Mouse (Mus musculus) lung, postnatal 25 days (tissue): ENCODE results near the gene Igsf8.

ENCODE experiments used
- DNase-seq: peaks from one replicate; pipeline ENCODE4 v3.0.0; 2022; ENCODE audit warnings: low spot score

Igsf8 gene

DNA sequence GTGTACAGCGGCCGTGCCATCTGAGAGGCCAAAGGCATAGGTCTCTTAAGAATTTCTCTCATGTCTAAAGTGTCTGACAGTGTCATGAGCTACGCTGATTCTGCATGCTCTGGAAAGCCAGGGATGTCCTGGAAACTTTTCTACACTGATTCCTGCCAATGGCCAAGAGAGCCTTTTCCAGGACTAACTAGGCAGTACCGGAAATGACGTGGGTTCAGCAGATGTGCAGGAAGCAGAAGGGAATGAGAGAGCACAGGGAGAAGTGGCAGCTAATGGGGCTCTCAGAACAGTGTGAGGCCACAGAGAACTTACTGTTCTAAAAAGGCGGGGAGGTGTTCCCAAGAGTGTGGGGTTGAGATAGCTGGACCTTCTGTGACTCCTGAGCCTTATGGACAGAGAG, 11.9 kb downstream of the Igsf8 start:
- peak; percentile 12 for DNase-seq

- DNase-seq = no peak
These were observed 12.7 kb downstream of the Igsf8 start for GRCm38 (mm10) chr1:172274116-172274515.

DNA sequence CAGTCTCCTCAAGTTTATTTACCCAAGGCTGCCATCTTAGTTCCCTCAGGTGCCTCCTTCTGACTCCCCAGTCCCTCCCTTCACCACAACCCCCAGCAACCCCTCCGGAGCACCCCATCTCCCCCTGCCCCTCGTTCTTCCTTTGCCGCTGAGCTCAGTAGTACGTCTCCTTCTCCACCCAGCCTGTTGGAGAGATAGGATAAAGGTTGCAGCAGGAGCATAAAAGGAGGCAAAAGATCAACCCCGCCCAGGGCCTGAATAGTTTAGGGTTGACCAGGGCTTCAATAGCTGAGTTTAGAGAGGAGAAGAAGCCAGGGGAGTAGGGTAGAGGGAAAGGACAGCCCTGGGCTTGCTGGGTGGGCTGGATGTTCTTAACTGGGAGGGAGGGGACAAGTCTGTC, 13.1 kb downstream of the Igsf8 start:
- no peak for DNase-seq

- peak; percentile 35 for DNase-seq
These were observed 15.7 kb downstream of the Igsf8 start for GRCm38 (mm10) chr1:172277172-172277571.

GRCm38 (mm10) chr1:172278328-172278727, 16.9 kb downstream of the Igsf8 start:
- DNase-seq = no peak

DNA sequence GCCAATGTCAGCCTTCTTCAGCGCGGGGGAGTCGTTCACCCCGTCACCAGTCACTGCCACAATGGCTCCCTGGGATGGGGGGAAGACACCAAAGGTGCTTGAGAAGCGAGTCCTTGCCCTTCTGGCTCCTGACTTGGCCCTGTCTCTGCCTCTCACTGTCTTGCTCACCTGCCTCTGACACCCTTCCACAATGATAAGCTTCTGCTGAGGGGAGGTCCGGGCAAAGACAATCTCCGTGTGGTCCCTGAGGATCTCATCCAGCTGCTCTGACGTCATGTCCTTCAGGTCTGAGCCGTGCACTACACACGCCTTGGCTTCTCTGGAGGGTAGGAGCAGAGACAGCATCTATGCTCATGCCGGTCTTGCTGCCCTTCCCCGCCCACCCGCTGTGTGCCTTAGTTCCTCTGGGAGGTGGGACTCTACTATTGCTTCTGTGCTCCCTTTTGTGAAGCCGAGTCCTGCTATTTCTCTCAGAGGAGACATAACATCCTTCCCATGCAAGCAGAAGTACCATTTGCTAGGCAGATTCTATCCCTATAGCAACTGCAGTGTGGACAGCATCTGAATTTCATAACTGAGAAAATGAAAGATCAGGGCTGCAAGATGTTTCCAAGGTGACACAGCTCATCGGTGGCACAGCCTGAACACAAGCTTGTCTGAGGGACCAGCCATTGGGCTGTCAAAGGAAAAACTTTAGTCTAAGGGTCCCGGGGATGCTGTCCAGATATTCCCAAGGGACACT, 18.5 kb downstream of the Igsf8 start:
- no peak for DNase-seq

GRCm38 (mm10) chr1:172281522-172282254, 20.2 kb downstream of the Igsf8 start:
- peak; percentile 27 for DNase-seq

DNA sequence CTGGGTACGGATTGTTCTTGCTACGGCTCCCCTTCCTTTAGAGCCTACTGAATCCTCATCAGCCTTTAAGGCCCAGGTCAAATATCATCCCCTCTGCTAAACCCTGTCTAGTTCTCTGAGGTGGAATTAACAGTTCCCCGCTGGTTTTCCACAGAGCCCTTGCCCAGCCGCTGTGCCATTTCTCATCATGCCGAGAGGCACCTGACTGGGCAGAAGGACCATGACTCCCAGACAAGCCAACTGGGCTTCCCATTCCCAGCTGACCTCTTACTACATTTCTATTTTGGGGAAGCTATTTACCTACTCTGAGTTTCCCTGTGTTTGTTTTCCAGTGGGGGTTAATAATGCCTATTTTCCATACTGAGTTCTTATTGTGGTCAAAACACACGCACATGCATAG, 21.6 kb downstream of the Igsf8 start:
- DNase-seq = no peak

- no peak for DNase-seq
These were observed 22.8 kb downstream of the Igsf8 start for GRCm38 (mm10) chr1:172284221-172284620.

- no peak for DNase-seq
These were observed 25.3 kb downstream of the Igsf8 start for GRCm38 (mm10) chr1:172286740-172287139.

- DNase-seq = no peak
These were observed 27.6 kb downstream of the Igsf8 start for GRCm38 (mm10) chr1:172288900-172289616.

DNA sequence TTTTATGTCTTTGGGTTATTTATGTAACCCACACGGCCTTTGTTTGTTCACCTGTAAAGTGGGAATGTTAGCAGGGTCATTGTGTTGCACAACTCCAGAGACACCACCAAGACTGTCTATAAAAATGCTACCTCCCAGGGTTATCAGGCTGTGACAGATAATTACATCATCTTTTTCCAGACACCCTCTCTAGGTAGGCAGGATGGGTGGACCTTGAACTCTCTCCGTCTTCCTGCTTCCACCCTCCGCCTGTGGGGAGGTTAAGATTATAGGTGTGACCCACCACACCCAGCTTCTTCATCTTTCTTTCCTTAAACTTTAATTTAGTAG, 28.1 kb downstream of the Igsf8 start:
- no peak for DNase-seq

DNA sequence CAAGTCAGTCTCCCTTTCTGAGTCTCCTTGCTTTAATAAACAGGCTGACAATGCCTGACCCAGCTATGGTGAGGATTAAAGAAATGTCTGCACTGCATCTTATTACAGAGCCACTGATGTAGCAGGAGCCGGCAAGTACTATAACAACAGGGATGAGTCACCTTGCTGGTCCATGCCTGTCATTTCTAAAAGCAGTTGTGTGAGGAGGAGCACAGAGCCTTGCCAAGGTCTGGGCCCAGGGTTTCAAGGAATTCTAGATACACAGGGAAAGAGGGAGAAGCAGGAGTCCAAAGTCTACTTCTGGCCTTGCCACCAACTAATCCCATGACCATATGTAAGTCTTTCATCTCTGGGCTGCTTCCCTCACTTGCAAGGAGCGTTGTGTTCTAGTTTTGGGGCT, 31.4 kb downstream of the Igsf8 start:
- DNase-seq = no peak

GRCm38 (mm10) chr1:172293449-172293848, 32.0 kb downstream of the Igsf8 start:
- no peak for DNase-seq

- DNase-seq = no peak
These were observed 34.3 kb downstream of the Igsf8 start for GRCm38 (mm10) chr1:172295751-172296197.

DNA sequence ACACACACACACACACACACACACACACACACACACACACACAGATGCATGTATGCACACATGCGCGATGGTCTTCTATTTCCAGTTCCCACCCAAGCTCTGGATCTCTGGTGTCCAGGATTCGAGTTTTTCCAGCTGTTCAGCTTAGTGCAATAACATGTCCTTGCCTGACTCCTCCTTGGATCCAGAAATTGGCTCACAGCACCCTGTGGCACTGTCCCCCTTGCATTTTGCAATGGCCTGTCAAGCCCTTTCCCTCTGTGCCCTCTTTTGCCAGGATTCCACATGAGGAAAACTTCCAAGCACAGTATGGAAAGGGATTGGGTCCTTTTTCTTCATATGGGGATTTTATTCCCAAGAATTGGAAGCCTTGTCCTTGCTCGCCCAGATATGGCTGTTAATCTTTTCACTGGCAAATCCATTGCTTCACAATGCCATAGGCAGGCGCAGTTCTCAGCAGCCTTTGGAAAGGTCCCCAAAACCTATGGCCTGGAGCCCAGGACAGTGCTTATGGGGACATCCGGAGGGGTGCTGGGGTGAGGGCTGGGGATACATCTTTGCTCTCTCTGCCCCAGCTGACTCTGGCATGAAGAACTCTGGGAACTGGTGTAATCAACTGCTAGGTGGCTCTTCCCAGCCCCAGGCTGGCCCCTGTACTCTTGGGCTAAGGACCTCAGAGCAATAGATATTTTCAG, 35.5 kb downstream of the Igsf8 start:
- peak; percentile 43 for DNase-seq

GRCm38 (mm10) chr1:172297611-172298537, 36.4 kb downstream of the Igsf8 start, which contains the start of gene Atp1a2:
Gene Atp1a2 (minus strand): TSS chr1:172298064.
- DNase-seq = peak; percentile 43

GRCm38 (mm10) chr1:172299528-172299927, 38.1 kb downstream of the Igsf8 start:
- no peak for DNase-seq

GRCm38 (mm10) chr1:172300247-172300646, 38.8 kb downstream of the Igsf8 start:
- DNase-seq = no peak

- no peak for DNase-seq
These were observed 39.7 kb downstream of the Igsf8 start for GRCm38 (mm10) chr1:172301180-172301579.

GRCm38 (mm10) chr1:172302311-172302710, 40.9 kb downstream of the Igsf8 start:
- no peak for DNase-seq
